Mouse (Mus musculus): Measurements from ENCODE around the gene Mcpt8. TPM values are rescaled to one million over a fixed set of nuclear protein-coding genes. Genes with fewer than 3 reads are reported as not detected.
"Not testable (repeated sequence)": the region's sequence is repeated elsewhere in the genome, so short reads cannot be mapped to it uniquely, and the experiment has no call there.

Gene Mcpt8
- 0.20 TPM in 1 of 2 replicates, not detected in the other for polyA plus RNA-seq (2016; fragmentation: Nextera tagmentation; extraction: Ambion mirVana)

GRCm38 (mm10) chr14:56085167-56085566 lies at the start of gene Mcpt8:
Mcpt8 (minus strand) TSS chr14:56085273.
- H3K27me3 ChIP-seq (replicated peaks): no peaks in the 10 kb centered on the region
- H3K27ac ChIP-seq: no peak within 1 kb of the TSS
- H3K4me2 ChIP-seq: no peak within 1 kb of the TSS
- no peak within 1 kb of the TSS for H3K9ac ChIP-seq
- H3K36me3 ChIP-seq: no peaks in the 10 kb centered on the region
- no peak for ATAC-seq
- H3K4me3 ChIP-seq: no peak within 1 kb of the TSS
- 87% methylated on average over 2 of the region's 2 CpGs for WGBS (ENCODE audit: insufficient replicate concordance)
- H3K4me1 ChIP-seq: no peaks in the 10 kb centered on the region
- no peaks in the 10 kb centered on the region for H3K9me3 ChIP-seq (replicated peaks)

DNA sequence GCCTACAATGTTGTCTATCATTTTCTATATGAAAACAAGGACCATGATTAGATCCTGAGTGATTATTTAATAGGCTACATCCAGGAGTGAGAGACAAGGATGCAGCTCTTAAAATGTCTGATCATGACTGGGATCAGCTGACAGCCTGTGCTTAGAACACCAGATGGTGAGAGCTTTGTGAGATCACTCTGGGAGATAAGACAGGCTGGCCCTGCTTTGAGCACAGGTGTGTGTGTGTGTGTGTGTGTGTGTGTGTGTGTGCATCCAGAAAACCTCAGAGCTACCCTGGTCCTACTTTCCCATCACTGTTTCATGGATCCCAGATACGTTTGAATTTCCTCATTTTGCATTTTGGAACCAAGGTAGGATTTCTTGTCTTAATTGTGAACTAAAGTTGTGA lies 48.6 kb upstream of the Mcpt8 start:
- not testable (repeated sequence) for ATAC-seq
- WGBS (ENCODE audit: insufficient replicate concordance): 50% methylated on average over 1 of the region's 1 CpGs

DNA sequence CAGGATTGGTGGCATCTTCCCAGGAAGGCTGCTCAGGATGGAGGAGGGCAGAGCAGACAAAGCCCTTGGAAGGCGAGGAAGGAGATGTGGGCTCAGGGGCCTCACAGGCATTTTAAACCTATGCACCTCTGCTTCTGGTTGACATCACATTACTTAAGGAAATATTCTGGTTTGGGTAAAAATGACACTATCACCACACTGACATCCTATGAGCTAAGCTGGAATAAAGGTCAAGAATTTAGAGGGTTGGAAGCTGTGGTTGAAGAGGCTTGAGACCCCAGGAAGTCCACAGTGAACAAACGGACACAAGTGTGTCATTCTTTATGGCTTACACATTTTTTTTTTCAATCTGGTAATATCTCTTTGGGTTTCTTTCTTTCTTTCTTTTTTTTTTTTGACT lies 47.4 kb upstream of the Mcpt8 start, which contains the start of gene Gzmd:
Gene Gzmd, minus strand, starts transcription at position 101 of the 400 bp plus-strand sequence.
- not testable (repeated sequence) for H3K4me1 ChIP-seq; H3K27ac ChIP-seq; H3K4me3 ChIP-seq; H3K9ac ChIP-seq; H3K27me3 ChIP-seq (replicated peaks); H3K36me3 ChIP-seq; H3K9me3 ChIP-seq (replicated peaks); ATAC-seq; H3K4me2 ChIP-seq
- 54% methylated on average over 2 of the region's 2 CpGs for WGBS (ENCODE audit: insufficient replicate concordance)

More for the DNA sequence above, 48.6 kb upstream of the Mcpt8 start:
- not testable (repeated sequence) for H3K9me3 ChIP-seq (replicated peaks); H3K4me1 ChIP-seq; H3K27me3 ChIP-seq (replicated peaks); H3K9ac ChIP-seq; H3K4me3 ChIP-seq; H3K36me3 ChIP-seq; H3K27ac ChIP-seq; H3K4me2 ChIP-seq

DNA sequence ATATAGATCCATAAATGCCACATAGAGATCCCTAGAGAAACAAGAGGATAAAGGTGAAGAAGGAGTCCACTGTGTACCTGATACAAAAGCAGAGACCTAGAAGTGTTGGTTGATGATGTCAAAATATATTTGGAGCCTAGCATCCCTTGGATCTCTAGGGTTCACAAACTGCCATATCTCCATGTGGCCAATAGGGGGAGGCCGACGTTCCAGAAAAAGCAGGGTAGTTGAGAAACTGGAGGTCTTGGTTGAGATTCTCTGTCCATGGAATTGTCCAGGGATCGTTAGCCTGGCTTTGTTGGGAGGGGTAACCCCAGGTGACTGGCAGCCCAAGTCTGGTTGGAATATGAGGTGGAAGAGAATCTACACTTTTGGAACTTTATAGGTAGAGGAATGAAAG lies 43.3 kb upstream of the Mcpt8 start:
- H3K27ac ChIP-seq: no peak overlapping the region

DNA sequence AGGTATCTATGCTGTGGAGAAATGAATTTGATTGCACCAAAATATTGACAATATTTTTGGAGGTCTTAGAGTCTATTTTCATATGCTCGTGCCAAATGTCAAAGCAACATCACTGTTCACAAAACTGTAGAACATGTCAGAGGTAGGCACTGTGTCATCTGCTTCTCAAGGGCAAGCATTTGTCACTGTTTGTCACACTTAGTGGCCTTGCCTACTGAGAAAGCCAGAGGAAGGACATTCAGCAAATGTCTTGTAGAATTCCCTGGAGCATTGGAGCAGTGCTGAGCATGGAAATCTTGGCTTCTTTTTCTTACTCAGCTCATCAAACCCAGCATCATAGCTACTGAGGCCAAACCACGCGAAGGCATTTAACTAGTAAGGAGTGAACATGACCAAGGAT lies 38.4 kb upstream of the Mcpt8 start:
- Histone ChIP-seq H3K4me3 (no peak overlapping the region), H3K9me3 (replicated peaks) (no peaks in the 10 kb centered on the region), H3K27ac (no peak overlapping the region), H3K4me2 (no peak overlapping the region), H3K36me3 (no peaks in the 10 kb centered on the region), H3K4me1 (no peaks in the 10 kb centered on the region), H3K9ac (no peak overlapping the region), H3K27me3 (replicated peaks) (no peaks in the 10 kb centered on the region)
- 60% methylated on average over 3 of the region's 3 CpGs for WGBS (ENCODE audit: insufficient replicate concordance)
- no peak for ATAC-seq

More for the DNA sequence above, 43.3 kb upstream of the Mcpt8 start:
- no peak overlapping the region for H3K9ac ChIP-seq
- H3K4me3 ChIP-seq: no peak overlapping the region
- no peaks in the 10 kb centered on the region for H3K9me3 ChIP-seq (replicated peaks)
- no peak overlapping the region for H3K4me2 ChIP-seq
- 31% methylated on average over 3 of the region's 3 CpGs for WGBS (ENCODE audit: insufficient replicate concordance)
- no peak for ATAC-seq
- no peaks in the 10 kb centered on the region for H3K27me3 ChIP-seq (replicated peaks)
- no peaks in the 10 kb centered on the region for H3K4me1 ChIP-seq
- H3K36me3 ChIP-seq: no peaks in the 10 kb centered on the region

DNA sequence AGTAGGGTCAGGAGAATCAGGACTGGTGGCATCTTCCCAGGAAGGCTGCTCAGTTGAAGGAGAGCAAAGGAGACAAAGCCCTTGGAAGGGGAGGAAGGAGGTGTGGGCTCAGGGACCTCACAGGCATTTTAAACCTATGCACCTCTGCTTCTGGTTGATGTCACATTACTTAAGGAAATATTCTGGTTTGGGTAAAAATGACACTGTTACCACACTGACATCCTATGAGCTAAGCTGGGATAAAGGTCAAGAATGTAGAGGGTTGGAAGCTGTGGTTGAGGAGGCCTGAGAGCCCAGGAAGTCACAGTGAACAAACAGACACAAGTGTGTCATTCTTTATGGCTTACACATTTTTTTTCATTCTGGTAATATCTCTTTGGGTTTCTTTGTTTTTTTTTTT lies 35.5 kb upstream of the Mcpt8 start, which contains the start of gene Gzme:
Gene Gzme, minus strand, starts transcription at position 101 of the 400 bp plus-strand sequence.
- no peaks in the 10 kb centered on the region for H3K9me3 ChIP-seq (replicated peaks)
- H3K4me2 ChIP-seq: no peak within 1 kb of the TSS

GRCm38 (mm10) chr14:56115531-56116310 lies 30.6 kb upstream of the Mcpt8 start:
- 73% methylated on average over 33 of the region's 33 CpGs for WGBS (ENCODE audit: insufficient replicate concordance)

More for the DNA sequence above, 35.5 kb upstream of the Mcpt8 start, which contains the start of gene Gzme:
- Histone ChIP-seq H3K27me3 (replicated peaks) (no peaks in the 10 kb centered on the region), H3K27ac (no peak within 1 kb of the TSS), H3K9ac (no peak within 1 kb of the TSS), H3K4me3 (no peak within 1 kb of the TSS), H3K36me3 (no peaks in the 10 kb centered on the region), H3K4me1 (no peaks in the 10 kb centered on the region)
- no peak for ATAC-seq

DNA sequence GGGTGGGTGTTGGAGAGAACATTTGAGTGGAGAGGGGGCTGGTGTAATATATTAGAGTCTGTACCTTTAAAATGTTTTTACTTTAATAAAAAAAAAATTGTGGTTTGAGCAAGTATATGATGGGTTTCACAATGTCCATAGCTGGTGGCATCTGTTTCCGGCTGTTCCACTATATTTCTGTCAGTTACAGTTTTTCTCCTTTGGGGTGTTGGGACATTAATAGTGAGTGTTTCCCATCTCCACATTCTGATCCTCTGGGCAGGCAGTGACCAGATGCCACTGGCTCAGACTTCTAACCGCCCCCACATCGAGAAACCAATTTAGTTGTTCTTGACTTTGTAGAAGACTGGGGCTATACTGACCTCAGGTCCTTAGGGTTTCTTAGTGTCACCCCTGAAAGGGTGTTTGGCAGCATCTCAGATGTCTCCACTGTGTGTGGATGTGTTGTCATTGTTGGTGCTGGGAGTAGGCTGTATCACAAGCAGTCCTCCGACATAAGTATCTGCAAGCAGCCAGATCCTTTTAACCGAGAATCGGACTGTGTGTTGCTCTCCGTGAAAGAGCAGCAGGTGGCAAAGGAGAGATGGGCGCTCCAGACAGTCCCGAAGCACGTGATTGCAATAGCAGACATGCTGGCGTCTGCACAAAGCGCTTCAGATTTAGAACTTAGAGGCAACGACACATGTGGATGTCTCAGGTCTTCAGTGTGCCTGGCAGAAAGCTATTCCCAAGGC lies 20.5 kb upstream of the Mcpt8 start:
- H3K4me2 ChIP-seq: no peak overlapping the region
- 73% methylated on average over 13 of the region's 13 CpGs for WGBS (ENCODE audit: insufficient replicate concordance)
- no peak overlapping the region for H3K27ac ChIP-seq
- no peak overlapping the region for H3K4me3 ChIP-seq
- no peaks in the 10 kb centered on the region for H3K4me1 ChIP-seq
- H3K27me3 ChIP-seq (replicated peaks): no peaks in the 10 kb centered on the region
- no peak overlapping the region for H3K9ac ChIP-seq
- no peaks in the 10 kb centered on the region for H3K9me3 ChIP-seq (replicated peaks)
- H3K36me3 ChIP-seq: no peaks in the 10 kb centered on the region
- no peak for ATAC-seq

More at GRCm38 (mm10) chr14:56115531-56116310, 30.6 kb upstream of the Mcpt8 start:
- H3K36me3 ChIP-seq; H3K4me1 ChIP-seq; H3K9ac ChIP-seq; H3K9me3 ChIP-seq (replicated peaks); ATAC-seq; H3K4me2 ChIP-seq; H3K27ac ChIP-seq; H3K4me3 ChIP-seq; H3K27me3 ChIP-seq (replicated peaks): not testable (repeated sequence)

GRCm38 (mm10) chr14:56105016-56105415 lies 19.9 kb upstream of the Mcpt8 start:
- 69% methylated on average over 5 of the region's 5 CpGs for WGBS (ENCODE audit: insufficient replicate concordance)
- Histone ChIP-seq H3K9ac (no peak overlapping the region), H3K9me3 (replicated peaks) (no peaks in the 10 kb centered on the region), H3K36me3 (no peaks in the 10 kb centered on the region), H3K27me3 (replicated peaks) (no peaks in the 10 kb centered on the region), H3K4me2 (no peak overlapping the region), H3K27ac (no peak overlapping the region), H3K4me1 (no peaks in the 10 kb centered on the region), H3K4me3 (no peak overlapping the region)
- no peak for ATAC-seq

DNA sequence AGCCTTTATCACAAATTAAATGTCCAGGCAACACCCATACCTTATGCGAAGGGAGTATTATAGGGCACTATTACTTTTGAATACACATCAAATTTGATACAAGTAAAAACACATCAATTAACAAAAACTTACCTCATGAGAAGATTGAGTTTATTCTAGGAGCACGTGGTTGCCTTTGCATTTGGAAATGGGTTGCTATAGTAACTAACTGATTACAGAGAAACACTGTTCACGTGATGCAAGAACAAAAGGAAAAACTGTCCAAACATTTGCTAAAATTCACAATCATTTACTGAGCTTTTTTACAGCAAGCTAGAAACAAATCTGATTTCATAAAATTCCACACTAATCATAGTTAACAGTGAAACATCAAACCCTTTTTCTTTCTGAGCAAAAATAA lies 18.4 kb upstream of the Mcpt8 start:
- H3K9ac ChIP-seq: no peak overlapping the region
- no peaks in the 10 kb centered on the region for H3K9me3 ChIP-seq (replicated peaks)
- no peaks in the 10 kb centered on the region for H3K27me3 ChIP-seq (replicated peaks)
- H3K36me3 ChIP-seq: no peaks in the 10 kb centered on the region
- no peak overlapping the region for H3K4me2 ChIP-seq
- 57% methylated on average over 3 of the region's 3 CpGs for WGBS (ENCODE audit: insufficient replicate concordance)
- H3K4me1 ChIP-seq: no peaks in the 10 kb centered on the region
- H3K27ac ChIP-seq: no peak overlapping the region
- no peak overlapping the region for H3K4me3 ChIP-seq
- no peak for ATAC-seq

- Histone ChIP-seq H3K4me2 (no peak within 1 kb of the TSS), H3K36me3 (no peaks in the 10 kb centered on the region), H3K9ac (no peak within 1 kb of the TSS), H3K27ac (no peak within 1 kb of the TSS), H3K4me3 (no peak within 1 kb of the TSS), H3K4me1 (no peaks in the 10 kb centered on the region), H3K9me3 (replicated peaks) (no peaks in the 10 kb centered on the region), H3K27me3 (replicated peaks) (no peaks in the 10 kb centered on the region)
- ATAC-seq: no peak
- 53% methylated on average over 10 of the region's 10 CpGs for whole genome bisulfite sequencing (ENCODE audit: insufficient replicate concordance)
Observed at GRCm38 (mm10) chr14:56102386-56102785, 17.3 kb upstream of the Mcpt8 start, which contains the start of gene Ctsg. Ctsg (minus strand) TSS chr14:56102574.

DNA sequence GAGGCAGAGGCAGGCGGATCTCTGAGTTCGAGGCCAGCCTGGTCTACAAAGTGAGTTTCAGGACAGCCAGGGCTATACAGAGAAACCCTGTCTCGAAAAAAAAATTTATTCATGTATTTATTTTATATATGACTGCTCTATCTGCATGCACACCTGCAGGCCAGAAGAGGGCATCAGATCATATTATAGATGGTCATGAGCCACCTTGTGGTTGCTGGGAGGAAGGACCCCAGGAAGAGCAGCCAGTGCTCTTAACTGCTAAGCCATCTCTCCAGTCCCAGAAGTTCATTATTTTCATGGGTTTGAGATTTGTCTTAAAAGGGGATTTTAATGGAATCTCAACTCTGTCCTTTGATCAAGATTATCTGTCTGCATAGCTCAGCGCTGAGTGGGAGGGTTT lies 13.9 kb upstream of the Mcpt8 start:
- Histone ChIP-seq H3K27ac (no peak overlapping the region), H3K36me3 (no peaks in the 10 kb centered on the region), H3K9ac (no peak overlapping the region), H3K9me3 (replicated peaks) (no peaks in the 10 kb centered on the region), H3K4me2 (no peak overlapping the region), H3K4me1 (no peaks in the 10 kb centered on the region), H3K4me3 (no peak overlapping the region), H3K27me3 (replicated peaks) (no peaks in the 10 kb centered on the region)
- no peak for ATAC-seq
- WGBS (ENCODE audit: insufficient replicate concordance): 54% methylated on average over 4 of the region's 4 CpGs
